Mouse (Mus musculus): ENCODE measurements at regions not wholly inside any gene's neighbourhood (a gene's known extent, or its start where the extent isn't known, plus 50 kb on each side); places are given as distances from the start of the nearest gene placed in this dataset.
"Not testable (repeated sequence)": the region's sequence is repeated elsewhere in the genome, so short reads cannot be mapped to it uniquely, and the experiment has no call there.

DNA sequence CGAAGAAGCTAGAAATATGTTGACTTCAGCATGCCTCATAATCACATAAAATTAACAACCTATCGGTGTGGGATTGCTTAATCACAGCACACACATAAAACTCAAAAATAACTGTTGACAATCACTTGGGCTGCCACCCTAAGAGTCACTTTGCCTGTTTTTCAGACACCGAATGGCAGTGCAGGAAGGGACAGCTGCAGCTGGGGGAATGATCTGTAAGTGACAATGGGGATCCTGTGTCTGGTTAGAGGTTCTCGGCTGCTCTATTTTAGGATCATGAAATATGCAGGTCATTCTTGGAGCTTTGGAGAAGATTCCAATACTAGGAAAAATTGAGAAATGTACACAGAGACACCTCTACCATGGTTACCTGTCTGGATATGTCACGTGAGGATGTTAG is 54.4 kb upstream of the Tcf12 start:
- DNase-seq = no peak

DNA sequence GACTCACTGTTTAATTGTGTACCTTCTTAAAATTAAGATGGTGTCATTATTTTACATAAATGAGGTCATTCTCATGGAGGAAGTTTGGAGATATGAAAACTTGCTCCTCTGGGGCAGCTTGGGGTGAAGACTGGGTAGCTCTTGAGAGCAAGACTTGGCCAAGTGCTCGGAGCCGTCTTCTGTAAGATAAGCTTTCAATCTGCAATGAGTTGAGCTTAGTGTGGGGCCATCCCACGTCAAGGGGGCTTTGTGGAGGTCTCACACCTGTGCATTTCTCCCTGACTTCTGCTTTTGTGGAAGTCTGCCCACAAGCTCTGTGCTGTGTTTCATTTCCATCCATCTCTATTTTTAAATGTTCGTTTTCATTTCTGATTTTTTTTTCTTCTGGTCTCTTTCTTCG is 54.9 kb upstream of the Tcf12 start:
- DNase-seq = peak; percentile 53 to 57

DNA sequence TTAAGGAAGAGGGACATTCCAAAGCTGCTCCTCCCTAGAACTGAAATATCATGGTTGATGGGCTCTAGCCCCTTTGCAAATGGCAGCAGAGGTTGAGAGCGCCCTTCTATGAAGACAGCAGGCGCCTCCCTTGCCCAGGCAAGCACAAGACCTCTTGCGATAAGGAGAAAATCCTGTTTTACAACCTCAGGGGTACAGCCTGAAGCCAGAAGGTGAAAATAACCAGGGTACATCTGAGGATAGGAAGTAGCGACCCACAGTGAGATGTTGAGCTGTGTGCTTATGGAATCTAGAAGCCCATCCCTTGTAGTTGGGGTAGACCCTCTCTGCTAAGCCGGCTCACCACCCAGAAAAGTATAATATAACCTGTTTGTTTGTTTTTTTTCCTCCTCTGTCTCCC is 57.6 kb upstream of the Tcf12 start:
- DNase-seq = no peak

DNA sequence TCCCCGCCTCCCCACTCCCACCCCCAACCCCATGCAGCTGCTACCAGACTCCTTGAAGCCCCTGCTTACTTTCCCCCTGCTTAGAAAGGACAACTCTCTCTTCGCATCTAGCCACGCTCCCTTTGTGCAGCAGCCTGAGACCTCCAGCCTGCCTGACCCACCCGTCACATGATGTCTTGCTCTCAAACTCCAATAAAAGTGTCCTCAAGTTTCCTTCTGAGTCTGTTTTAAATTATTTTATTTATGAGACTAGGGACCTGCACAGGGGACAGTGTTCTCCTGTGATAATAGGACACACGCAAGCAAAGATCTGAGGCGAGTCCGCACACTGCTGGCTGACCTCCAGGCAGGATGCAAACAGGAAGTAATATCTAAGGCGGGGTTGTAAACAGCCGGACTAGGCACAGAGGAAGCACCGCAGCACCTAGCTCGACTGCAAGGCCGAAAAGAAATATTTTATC is 58.1 kb upstream of the Tcf12 start:
- peak; percentile 22 to 30 for DNase-seq

DNA sequence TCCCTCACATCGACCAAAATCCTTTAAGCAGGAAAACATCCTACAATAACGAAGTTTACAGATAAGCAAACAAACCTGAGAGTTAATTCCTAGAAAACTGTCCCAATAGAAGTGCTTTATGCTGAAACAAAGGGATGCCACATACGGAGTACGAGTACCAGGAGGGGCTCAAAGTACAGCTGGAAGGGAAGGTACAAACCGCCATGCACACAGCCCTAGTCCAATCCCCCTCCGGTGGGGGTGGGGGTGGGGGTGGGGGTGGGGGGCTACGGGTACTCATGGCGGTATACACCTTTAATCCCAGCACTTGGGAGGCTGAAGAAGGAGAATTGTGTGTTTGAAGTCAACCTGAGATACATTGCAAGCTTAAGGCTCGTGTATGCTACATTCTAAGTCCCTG is 58.6 kb upstream of the Tcf12 start:
- DNase-seq = no peak

DNA sequence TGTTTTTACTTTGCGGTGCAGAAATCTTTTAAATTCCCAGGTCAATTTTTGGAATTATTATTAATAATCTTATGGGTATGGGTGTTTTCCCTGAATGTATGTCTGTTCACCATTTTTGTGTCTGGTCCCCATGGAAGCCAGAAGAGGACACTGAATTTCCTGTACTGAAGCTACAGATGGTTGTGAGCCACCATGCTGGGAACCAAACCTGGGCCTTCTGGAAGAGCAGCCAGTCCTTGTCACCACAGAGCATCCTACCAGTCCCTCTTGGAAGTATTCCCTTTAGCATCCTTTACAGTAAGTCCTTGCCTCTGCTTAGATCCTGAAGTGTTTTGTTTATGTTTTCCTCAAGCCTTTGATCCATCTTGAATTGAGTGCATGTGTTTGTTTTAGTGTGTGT is 60.7 kb upstream of the Tcf12 start:
- DNase-seq = no peak

DNA sequence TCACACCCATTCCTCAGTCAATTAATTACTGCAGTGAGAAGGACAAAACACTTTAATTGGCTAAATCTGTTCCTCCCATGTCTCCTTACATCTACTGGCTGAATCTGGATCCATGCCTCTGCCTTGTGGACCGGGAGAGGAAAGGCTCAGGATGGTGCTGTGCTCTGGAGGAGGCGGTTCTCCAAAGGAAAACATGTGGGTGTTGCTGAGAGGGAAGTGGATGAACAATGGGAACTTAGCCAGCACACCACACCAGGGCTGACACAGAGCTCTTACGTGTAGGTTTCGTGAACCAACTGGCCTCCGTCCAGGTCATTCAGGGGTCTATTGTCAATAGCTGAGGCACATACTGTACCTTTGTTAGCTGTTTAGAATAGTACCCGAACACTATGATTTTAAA is 69.3 kb upstream of the Tcf12 start:
- DNase-seq = no peak

DNA sequence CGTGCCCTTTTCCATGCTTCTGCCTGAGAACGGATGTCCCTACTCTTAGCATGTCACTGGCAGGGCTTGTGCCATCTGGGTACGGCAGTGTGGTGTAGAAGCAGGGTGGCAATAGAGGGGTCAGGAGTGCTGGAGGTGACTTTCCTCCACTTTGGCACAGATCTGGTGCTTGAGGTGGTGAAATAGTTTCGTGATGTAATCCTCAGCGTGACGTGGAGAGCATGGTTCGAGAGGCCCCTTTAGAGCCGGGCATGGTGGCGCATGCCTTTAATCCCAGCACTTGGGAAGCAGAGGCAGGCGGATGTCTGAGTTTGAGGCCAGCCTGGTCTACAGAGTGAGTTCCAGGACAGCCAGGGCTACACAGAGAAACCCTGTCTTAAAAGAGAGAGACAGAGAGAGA is 71.7 kb upstream of the Tcf12 start:
- DNase-seq = no peak

DNA sequence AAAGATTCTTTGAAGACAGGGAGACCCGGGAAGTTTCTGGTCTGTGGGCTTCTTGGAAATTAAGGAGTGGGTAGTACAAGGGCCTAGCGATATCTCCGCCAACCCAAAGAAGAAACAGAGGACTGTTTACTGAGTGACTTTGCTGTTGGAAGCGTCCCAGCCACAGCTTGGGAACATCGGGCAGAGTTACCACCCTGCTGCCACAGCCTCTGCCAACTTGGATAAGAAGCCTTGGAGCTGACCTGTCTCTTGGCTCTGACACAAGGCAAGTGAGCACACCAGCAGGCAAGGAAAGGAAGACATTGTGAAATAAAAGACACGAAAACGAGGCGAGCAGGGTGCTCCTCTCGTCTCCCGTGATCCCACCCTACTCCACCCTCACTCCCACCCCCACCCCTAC is 72.3 kb upstream of the Tcf12 start:
- no peak for DNase-seq

DNA sequence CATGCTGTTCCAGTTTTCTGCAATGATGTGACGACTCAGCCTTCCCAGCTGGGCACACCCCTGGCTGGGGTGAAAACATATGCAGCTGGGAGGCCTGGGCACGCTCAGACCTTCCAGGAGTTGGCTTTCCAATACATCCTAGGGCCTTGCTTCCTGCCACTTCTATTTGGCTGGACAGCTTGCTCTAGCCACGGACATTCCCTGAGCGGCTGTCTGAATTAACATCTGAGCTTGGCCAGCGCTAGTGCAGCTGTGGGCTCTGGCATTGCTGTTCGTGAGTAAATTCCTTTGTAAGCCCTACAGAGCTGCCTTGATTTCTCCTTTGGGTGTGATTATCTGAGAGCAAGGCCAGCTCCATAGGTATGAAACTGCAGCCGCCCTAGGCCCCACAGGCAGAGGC is 78.2 kb upstream of the Tcf12 start:
- DNase-seq = no peak

DNA sequence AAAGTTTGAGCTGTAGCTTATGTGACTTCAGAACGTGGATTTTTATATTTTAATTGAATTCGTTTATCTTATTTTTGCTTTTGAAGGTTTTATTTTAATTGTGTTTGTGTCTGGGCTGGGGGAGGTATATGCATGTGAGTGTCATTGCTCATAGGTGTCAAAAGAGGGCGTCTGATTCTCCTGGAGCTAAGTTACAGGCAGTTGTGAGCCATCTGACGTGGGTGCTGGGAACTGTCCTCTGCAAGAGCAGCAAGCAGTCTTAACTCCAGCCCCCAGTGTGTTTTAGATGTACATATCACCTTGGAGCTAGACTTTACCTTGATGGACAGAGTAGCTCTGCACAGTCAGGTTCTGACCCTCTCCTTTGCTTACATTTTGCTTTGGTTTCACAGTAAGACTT is 79.0 kb upstream of the Tcf12 start:
- no peak for DNase-seq

DNA sequence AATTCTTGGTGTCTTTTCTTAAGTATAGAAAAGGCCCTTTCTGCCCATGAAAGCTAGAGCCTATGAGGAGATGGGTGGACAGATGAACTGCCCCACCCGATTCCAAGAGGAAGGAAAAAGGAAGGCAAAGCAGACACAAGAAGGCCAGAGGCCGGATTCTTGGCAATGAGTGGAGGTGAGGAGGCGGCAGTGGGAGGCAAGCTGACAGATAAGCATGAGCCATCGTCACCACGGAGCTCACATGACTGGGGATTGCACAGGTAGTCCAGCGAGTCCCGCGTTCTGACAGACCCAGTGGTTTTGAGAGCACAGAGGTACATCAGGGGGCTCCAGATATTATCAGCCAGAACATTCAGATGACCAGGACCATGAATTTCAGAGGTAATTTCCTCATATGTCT is 79.4 kb upstream of the Tcf12 start:
- DNase-seq = no peak

DNA sequence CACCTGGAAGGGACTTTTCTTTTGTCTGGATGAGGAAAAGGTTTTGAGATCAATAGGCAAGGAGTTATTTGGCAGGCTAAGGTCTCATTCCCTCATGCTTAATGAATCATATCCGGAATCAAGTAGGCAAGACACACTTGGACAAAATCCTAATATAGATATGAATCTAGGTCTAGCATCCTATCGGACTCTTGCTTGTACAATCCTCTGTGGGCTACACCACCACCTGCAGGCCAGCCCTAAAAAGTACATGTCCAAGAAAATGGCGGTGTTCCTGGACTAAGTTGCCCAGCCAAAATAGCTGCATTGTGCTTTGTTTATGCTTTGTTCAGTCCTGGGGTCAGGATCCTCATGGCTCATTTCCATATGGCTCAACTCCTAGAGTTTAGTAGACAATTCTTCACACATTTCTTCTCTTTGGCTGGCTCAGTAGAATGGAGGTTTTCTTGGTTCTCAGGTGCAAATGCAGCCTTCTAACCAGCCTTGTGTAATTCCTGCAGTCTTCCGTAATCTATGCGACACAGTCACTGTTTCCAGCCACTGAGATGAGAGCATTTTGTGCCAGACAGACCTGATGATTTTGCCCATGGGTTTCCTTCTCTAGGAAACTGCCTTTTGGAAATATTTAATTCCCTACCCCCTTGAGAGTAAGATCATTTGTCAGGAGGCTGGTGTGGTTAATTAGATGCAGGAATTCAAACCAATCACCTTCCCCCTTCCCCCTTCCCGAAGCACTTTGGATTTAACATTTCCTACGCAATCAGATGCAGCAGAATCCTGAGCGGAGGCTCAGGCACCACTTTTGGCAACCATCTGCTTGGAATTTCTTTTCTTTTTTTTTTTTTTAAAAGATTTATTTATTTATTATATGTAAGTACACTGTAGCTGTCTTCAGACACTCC is 80.6 kb upstream of the Tcf12 start:
- peak; percentile 76 to 80 for DNase-seq

DNA sequence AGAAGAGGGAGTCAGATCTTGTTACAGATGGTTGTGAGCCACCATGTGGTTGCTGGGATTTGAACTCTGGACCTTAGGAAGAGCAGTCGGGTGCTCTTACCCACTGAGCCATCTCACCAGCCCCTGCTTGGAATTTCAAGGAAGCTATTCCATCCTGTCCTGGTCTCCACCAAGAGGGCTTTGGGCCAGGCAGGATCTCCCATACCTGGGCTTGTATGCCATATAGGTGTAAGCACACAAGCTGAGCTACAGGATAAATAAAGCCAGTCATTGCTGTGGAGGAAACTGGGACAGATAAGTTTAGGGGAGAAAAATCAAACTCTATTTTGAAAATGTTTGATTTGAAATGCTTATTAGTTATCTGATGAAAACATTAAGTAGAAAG is 81.3 kb upstream of the Tcf12 start:
- DNase-seq = not testable (repeated sequence)

DNA sequence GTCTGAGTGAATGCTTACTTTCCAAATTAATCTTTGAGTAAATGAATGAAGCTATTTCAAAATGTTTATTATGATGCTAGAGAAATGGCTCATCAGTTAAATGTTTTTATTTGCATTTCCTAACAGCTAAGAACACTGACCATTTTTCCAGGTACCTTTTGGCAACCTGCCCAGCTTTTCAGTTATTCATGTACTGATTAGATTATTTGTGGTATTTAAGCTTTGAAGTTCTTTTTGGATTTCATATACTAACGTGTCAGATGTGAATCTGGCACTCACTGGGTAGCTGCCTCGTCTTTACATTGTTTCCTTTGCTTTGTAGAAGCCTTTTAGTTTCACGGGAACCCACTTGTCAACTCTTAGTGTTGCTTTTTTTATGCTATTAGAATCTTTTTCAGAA is 79.3 kb upstream of the Zfp280d start:
- DNase-seq = no peak

DNA sequence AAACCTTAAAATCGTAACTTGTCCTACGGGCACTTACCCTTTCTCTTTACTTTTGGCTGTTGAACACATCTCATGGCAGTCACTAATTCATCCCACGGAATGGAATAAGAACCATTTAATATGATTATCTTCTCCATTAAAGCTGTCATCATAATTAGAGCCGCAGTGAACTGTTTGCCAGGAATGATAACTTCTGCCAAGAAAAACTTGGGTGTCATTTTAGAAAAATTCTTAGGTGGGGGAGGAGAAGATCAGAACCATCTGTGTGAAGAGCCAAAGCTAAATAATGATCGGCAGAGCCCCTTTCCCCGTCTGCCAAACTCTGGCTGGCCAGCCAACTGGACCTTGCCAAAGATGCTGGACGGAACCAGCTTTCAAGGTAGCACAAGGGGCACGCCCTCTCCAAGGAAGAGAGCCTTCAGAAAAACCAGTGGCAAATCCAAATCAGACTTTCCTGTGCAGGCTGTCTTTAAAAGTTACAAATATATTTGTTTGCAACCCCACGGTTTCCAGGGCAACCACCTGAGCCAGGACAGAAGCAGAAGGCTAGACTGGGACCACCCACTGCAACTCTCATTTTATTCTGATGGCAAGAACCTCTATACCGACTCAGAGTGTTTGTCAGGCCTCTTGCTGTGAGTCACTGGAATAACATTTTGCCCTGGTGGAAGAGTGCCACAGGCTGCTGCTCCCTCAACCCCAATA is 77.9 kb upstream of the Zfp280d start:
- DNase-seq = no peak

DNA sequence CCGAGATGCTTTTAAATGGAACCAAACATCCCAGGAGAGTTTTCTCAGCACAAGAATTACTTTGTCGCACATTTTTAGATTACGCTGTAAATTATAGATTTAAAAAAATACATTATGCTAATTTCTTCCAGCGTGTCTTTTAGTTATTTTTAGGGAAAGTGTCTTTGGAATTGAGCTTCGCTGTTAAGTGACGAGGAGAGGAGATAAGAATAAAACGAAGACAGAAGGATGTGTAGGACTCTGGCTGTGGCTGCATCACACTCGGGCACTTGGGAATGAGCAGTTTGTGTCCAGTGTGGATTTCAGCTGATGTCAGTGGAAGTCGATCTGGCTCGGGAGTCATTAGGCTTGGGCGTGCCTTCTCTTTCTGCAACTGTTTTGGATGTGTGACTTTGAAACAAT is 77.3 kb upstream of the Zfp280d start:
- DNase-seq = no peak

DNA sequence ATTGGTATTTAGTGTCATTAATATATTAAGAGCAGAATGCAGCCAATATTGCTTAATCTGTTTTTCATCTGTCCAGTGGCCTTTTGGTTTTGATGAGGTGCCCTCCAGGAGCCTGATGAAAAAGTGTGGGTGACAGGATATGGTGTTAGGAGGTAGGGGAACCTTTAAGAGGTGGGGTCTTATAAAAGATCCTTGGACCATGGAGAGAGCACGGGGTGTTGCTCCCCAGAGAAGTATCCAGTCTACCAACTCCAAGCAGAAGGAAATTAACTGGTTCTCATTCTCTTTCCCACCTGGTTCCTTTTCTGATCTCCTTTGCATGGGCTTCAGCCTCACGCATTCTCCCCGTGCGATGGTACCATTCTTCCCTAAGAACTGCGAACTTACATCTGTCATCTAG is 75.7 kb upstream of the Zfp280d start:
- DNase-seq = no peak

DNA sequence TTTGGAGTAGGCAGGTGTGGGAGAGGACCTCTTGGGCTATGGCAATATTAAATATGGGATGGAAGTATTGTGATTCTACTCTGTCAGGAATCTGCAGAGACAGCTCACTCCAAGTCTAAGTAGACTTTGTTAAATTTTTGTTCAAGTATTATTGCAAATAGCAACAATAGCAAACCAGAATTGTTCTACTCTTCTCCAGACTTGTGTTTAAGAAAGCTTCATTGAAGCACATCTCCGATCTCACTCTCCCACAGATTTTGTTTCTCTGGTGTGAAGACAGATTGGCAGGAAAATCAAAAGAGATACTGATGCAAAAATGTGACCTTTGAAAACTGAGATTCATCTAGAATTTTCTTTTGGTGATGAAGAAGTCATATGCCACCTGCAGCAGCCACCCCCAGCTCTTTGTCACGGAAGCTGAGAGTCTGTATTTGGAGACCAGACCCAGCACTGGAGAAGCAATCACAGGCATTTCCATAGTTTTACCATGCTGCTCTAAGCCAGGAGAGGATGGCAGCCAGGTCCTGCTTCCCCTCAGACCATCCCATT is 70.2 kb upstream of the Zfp280d start:
- DNase-seq = no peak

DNA sequence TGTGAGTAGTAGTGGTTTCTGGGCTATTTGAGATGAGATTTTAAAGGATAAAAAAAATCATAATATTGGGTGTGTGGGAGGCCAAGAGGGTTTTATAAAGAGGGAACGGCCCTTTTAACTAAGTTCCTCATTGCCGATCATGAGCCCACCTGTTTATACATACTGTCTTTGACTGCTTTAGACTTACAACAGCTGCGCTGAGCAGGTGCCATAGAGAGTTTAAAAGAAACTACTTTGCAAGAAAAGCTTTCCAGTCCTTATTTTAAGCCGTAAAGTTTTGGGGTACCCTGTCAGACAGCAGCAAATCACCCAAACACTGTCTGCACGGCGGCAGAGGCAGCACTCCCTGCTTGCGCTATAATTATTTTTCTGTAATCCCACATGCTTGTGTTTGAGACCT is 68.8 kb upstream of the Zfp280d start:
- DNase-seq = no peak

DNA sequence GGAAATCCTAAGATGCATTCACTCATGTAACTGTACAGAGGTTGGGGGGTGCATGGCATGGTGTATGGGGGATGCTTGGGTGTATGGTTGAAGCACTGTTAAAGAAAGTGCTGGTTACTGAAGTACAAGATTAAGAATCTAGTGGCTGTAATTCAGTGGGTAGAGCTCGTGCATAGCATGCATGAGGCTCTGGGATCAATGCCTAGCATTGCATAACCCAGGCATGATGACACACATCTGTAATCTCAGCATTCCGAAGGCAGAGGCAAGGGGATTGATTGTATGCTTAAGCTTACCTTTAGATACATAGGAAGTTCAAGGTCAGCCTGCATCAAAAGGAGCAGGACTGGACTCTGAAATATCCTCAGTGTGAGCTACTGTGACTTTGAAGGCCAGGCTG is 67.7 kb upstream of the Zfp280d start:
- no peak for DNase-seq

DNA sequence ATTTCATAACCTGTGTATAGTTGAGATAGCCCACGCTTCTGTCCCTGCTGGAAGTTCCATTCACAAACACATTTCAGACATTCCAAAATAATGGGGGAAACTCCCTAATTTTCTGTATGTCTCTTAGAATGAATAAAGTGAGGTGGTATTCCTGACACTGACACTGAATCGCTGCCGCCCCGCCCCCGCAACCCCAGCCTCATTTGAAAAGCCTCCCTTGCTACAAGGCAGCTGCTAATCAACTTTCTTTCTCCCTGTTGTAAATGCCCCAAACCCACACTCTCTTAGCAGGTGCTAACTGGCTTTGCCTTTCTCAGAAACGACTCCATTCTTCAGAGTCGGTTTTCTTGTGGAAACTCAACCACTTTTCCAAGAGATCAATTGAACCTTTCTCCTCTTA is 66.4 kb upstream of the Zfp280d start:
- DNase-seq = no peak

DNA sequence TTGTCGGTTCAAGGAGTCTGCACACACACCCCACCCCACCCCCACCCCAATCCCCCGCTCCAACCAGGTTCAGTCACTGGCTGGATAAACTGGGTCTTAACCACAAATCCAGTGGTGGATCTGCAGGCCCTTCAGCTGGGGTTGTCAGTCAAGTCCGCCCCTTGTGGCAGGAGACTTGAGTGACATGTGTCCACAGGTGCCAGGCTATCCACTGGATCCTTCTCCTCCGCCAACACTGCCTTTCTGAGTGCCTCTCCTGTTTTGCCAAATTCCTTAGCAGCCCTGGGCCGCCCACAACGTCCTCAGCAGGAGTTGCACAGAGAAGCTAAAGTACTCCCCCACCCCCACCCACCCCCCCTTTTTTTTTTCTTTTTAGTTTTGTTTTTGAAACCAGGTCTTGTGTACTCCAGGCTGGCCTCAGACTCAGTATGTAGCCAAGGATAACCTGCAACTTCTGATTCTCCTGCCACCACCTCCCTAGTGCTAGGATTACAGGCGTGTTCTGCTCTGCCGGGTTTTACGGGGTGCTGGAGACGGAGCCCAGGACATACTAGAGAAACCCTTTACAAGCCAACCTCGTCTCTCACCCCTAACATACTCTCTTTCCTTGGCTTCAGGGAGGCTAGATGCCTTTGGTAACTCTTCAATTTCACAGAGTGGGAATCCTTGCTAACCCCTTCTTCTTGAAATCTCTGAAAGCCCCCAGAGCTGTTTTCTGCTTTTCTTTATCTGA is 57.2 kb upstream of the Zfp280d start:
- no peak for DNase-seq

DNA sequence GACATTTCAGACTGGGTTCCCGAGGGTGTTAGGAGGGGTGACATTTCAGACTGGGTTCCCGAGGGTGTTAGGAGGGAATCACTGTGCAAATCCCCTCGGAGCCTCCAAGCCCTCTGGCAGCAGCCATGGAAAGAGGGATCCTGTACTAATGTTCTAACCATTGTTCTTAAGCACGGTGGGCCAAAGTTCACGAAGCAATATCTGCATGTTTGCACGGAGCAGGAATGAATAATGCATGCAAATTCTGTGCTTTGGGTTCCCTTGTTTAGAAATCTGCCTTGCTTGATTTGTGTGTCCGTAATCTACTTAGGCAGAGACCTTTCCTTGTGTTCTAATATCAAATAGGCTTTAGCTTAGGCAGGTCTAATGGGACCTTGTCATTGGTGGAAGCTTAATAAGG is 55.9 kb upstream of the Zfp280d start:
- no peak for DNase-seq

Data from B cell, adult 2 months (primary cell).